Mouse (Mus musculus): ENCODE measurements around the gene Wscd1. TPM values are rescaled to one million over a fixed set of nuclear protein-coding genes. Genes with fewer than 3 reads are reported as not detected.

Wscd1 gene
- polyA plus RNA-seq, 1 experiment from 2014 or later: 50.5 TPM

DNA sequence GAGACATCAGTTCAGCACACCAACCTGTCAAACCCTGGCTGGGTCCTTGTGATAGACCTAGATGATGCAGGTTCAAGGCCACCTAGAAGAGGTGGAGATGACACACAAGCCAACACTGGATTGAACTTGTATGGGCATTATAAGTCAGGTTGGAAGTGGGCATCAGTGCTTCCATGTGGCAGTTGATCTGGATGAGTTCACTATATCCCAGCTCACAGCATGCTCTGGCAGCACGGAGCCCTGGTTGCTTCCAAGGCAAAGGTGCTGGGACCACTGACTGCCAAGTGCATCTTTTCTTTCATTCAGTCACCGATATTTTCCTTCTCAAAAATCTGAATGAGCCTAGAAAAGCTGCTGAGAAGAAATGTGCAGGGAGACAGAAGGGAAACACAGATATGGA is 58.8 kb downstream of the Wscd1 start:
- DNase-seq (ENCODE audit: low spot score): no peak
- ATAC-seq (ENCODE audit: insufficient read depth, low FRiP score, low TSS enrichment): no peak
- Histone ChIP-seq H3K9me3 (ENCODE audit: control insufficient read depth, low read length) (no peaks in the 10 kb centered on the region), H3K4me1 (ENCODE audit: control insufficient read depth, insufficient read depth, low read length) (no peaks in the 10 kb centered on the region), H3K36me3 (ENCODE audit: control insufficient read depth, insufficient read depth, low read length) (no peaks in the 10 kb centered on the region), H3K4me3 (ENCODE audit: low read depth, low read length) (no peak overlapping the region), H3K9ac (ENCODE audit: low read length) (no peak overlapping the region), H3K4me2 (ENCODE audit: low read depth) (no peak overlapping the region), H3K27me3 (ENCODE audit: control insufficient read depth, insufficient read depth, low read length) (no peaks in the 10 kb centered on the region), H3K27ac (ENCODE audit: low read depth, low read length) (no peak overlapping the region)
- WGBS: 97% methylated on average over 2 of the region's 2 CpGs

DNA sequence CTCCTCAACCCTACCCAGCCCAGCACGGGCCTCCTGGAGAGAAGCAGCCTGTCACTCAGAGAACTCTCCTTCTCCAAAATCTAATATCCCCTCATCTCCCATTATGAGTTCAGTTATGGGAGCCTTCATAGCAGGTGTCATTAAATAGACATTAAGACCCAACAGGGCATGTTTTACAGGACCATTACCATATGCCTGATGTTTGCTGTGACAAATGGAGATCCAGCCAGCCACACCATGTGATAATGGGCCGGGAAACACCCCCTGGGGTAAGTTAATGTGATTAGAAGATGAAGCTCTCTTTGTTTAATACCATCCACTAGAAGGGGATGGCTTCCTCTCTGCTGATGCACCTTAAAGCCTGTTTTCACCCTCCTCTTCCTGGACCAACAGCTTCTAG is 62.1 kb downstream of the Wscd1 start:
- 64% methylated on average over 2 of the region's 2 CpGs for WGBS
- no peak overlapping the region for H3K9ac ChIP-seq (ENCODE audit: low read length)
- H3K9me3 ChIP-seq (ENCODE audit: control insufficient read depth, low read length): no peaks in the 10 kb centered on the region
- 0 out of 2 replicates have a peak, but pooled peaks cover 7% of the 10 kb centered on the region for H3K4me1 ChIP-seq (ENCODE audit: control insufficient read depth, insufficient read depth, low read length)
- no peak overlapping the region for H3K4me2 ChIP-seq (ENCODE audit: low read depth)
- H3K36me3 ChIP-seq (ENCODE audit: control insufficient read depth, insufficient read depth, low read length): no peaks in the 10 kb centered on the region
- ATAC-seq (ENCODE audit: insufficient read depth, low FRiP score, low TSS enrichment) (no peak), DNase-seq (ENCODE audit: low spot score) (no peak)
- no peak overlapping the region for H3K27ac ChIP-seq (ENCODE audit: low read depth, low read length)
- no peak overlapping the region for H3K4me3 ChIP-seq (ENCODE audit: low read depth, low read length)
- H3K27me3 ChIP-seq (ENCODE audit: control insufficient read depth, insufficient read depth, low read length): no peaks in the 10 kb centered on the region

DNA sequence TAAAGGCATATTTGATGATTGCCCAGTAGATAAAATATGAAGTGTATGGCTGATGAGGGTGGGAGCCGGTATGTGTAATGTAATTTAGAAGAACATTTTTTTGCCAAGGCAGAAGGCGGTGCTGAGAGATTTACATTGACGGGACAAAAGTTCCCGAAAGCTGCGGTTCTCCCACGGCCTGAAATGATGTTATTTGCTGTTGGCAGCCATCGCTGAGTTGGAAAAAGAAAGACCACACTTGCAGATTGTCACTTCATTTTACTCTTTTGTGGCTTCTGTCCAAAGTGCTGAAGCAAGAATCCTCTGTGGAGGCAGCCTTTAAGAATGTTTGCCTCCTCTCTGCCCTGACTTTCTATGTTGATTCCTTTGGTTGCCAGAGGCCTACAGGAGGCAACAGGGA is 63.2 kb downstream of the Wscd1 start:
- no peak overlapping the region for H3K4me3 ChIP-seq (ENCODE audit: low read depth, low read length)
- 0 out of 2 replicates have a peak, but pooled peaks cover 7% of the 10 kb centered on the region for H3K4me1 ChIP-seq (ENCODE audit: control insufficient read depth, insufficient read depth, low read length)
- whole genome bisulfite sequencing: 93% methylated on average over 7 of the region's 7 CpGs
- no peak overlapping the region for H3K27ac ChIP-seq (ENCODE audit: low read depth, low read length)
- no peak overlapping the region for H3K9ac ChIP-seq (ENCODE audit: low read length)
- H3K27me3 ChIP-seq (ENCODE audit: control insufficient read depth, insufficient read depth, low read length): no peaks in the 10 kb centered on the region
- H3K9me3 ChIP-seq (ENCODE audit: control insufficient read depth, low read length): no peaks in the 10 kb centered on the region
- H3K36me3 ChIP-seq (ENCODE audit: control insufficient read depth, insufficient read depth, low read length): no peaks in the 10 kb centered on the region
- DNase-seq (ENCODE audit: low spot score): no peak
- no peak overlapping the region for H3K4me2 ChIP-seq (ENCODE audit: low read depth)
- ATAC-seq (ENCODE audit: insufficient read depth, low FRiP score, low TSS enrichment): no peak

DNA sequence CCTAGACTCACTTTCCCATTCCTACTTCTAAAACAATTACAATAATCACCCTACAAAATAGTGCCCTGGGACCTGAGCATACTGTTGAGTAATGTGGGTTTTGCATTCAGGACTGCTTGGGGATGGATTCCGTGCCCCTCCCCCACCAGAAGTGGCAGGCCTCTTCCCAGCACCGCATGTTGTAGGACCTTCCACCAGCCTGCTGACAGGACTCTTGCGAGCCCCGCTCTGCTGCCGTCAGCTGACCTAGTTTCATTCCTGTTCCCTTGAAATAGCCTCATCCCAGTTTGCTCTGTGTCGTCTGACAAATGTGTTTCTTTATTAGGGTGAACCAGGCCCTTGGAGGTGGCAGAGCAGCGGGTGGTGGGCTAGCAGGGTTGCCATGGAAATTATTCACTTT is 64.8 kb downstream of the Wscd1 start:
- no peak for ATAC-seq (ENCODE audit: insufficient read depth, low FRiP score, low TSS enrichment)
- no peak overlapping the region for H3K27ac ChIP-seq (ENCODE audit: low read depth, low read length)
- H3K9me3 ChIP-seq (ENCODE audit: control insufficient read depth, low read length): no peaks in the 10 kb centered on the region
- 30% methylated on average over 7 of the region's 7 CpGs for WGBS
- H3K9ac ChIP-seq (ENCODE audit: low read length): no peak overlapping the region
- H3K36me3 ChIP-seq (ENCODE audit: control insufficient read depth, insufficient read depth, low read length): no peaks in the 10 kb centered on the region
- H3K4me1 ChIP-seq (ENCODE audit: control insufficient read depth, insufficient read depth, low read length): 0 out of 2 replicates have a peak, but pooled peaks cover 7% of the 10 kb centered on the region
- peak; percentile 48 for DNase-seq (ENCODE audit: low spot score)
- no peak overlapping the region for H3K4me2 ChIP-seq (ENCODE audit: low read depth)
- no peaks in the 10 kb centered on the region for H3K27me3 ChIP-seq (ENCODE audit: control insufficient read depth, insufficient read depth, low read length)
- H3K4me3 ChIP-seq (ENCODE audit: low read depth, low read length): no peak overlapping the region

DNA sequence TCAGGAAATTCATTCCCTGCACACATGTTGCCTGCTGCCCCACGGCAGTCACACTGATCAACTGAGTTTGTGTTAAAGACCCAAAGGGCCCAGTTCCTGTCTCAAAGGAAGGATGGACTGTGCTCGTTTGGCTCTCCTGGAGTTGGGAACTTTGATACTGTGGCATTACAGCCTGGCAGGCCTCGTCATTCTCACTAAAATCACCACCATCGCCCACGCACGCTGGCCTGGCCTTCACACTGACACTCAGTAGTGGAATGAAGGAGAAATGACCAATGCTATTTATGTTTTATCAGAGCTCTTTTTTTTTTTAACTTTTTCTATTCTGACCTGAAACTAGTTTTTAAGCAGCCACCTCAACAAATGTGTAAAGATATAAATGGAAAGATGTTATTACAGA is 65.6 kb downstream of the Wscd1 start:
- no peak overlapping the region for H3K9ac ChIP-seq (ENCODE audit: low read length)
- H3K4me1 ChIP-seq (ENCODE audit: control insufficient read depth, insufficient read depth, low read length): 0 out of 2 replicates have a peak, but pooled peaks cover 7% of the 10 kb centered on the region
- no peak for ATAC-seq (ENCODE audit: insufficient read depth, low FRiP score, low TSS enrichment)
- no peak overlapping the region for H3K4me3 ChIP-seq (ENCODE audit: low read depth, low read length)
- H3K36me3 ChIP-seq (ENCODE audit: control insufficient read depth, insufficient read depth, low read length): no peaks in the 10 kb centered on the region
- H3K4me2 ChIP-seq (ENCODE audit: low read depth): no peak overlapping the region
- no peak for DNase-seq (ENCODE audit: low spot score)
- H3K27ac ChIP-seq (ENCODE audit: low read depth, low read length): no peak overlapping the region
- no peaks in the 10 kb centered on the region for H3K9me3 ChIP-seq (ENCODE audit: control insufficient read depth, low read length)
- 87% methylated on average over 6 of the region's 6 CpGs for WGBS
- H3K27me3 ChIP-seq (ENCODE audit: control insufficient read depth, insufficient read depth, low read length): no peaks in the 10 kb centered on the region

DNA sequence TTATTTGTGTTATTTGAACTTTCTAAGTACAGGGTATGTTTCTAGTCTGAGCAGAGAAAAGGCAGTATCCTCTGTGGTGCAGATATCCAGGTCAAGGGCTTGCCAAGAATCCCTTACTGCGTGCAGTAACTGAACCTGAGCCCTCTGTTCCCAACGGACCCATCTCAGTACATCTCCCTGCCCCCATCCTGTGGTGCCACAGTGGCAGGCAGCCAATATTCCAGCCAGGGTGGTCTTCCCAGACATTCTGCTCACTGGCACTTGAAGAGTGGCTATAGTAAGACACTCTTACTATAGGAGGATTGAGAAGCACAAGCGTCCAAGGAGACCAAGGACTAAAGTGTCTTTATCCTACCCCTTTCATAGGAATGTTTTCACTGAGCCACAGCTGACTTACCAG is 67.2 kb downstream of the Wscd1 start:
- no peak overlapping the region for H3K4me3 ChIP-seq (ENCODE audit: low read depth, low read length)
- ATAC-seq (ENCODE audit: insufficient read depth, low FRiP score, low TSS enrichment) (no peak), DNase-seq (ENCODE audit: low spot score) (no peak)
- 0 out of 2 replicates have a peak, but pooled peaks cover 7% of the 10 kb centered on the region for H3K4me1 ChIP-seq (ENCODE audit: control insufficient read depth, insufficient read depth, low read length)
- H3K36me3 ChIP-seq (ENCODE audit: control insufficient read depth, insufficient read depth, low read length): no peaks in the 10 kb centered on the region
- no peak overlapping the region for H3K9ac ChIP-seq (ENCODE audit: low read length)
- no peak overlapping the region for H3K4me2 ChIP-seq (ENCODE audit: low read depth)
- no peaks in the 10 kb centered on the region for H3K9me3 ChIP-seq (ENCODE audit: control insufficient read depth, low read length)
- WGBS: 81% methylated on average over 3 of the region's 3 CpGs
- no peak overlapping the region for H3K27ac ChIP-seq (ENCODE audit: low read depth, low read length)
- no peaks in the 10 kb centered on the region for H3K27me3 ChIP-seq (ENCODE audit: control insufficient read depth, insufficient read depth, low read length)

DNA sequence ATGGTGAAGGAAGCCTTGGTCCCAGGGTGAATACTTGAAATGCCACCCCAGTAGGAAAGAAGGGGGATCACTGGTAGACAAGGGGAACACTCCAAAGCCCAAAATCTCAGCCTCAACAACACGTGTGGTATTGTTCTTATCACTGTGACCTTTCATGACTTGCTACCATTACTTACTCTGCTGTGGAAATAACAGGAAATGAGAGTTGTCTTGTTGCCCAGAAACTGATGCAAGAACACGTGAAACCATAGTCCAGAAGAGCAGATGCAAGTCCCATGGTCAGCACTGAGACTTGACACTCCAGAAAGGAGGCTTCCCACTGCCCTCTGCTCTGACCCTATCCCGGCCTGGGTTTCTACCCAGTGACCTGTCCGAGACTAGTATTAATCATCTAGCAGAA is 67.6 kb downstream of the Wscd1 start:
- DNase-seq (ENCODE audit: low spot score): no peak
- Histone ChIP-seq H3K9ac (ENCODE audit: low read length) (no peak overlapping the region), H3K4me1 (ENCODE audit: control insufficient read depth, insufficient read depth, low read length) (0 out of 2 replicates have a peak, but pooled peaks cover 7% of the 10 kb centered on the region), H3K27me3 (ENCODE audit: control insufficient read depth, insufficient read depth, low read length) (no peaks in the 10 kb centered on the region), H3K9me3 (ENCODE audit: control insufficient read depth, low read length) (no peaks in the 10 kb centered on the region), H3K4me2 (ENCODE audit: low read depth) (no peak overlapping the region), H3K36me3 (ENCODE audit: control insufficient read depth, insufficient read depth, low read length) (no peaks in the 10 kb centered on the region), H3K27ac (ENCODE audit: low read depth, low read length) (no peak overlapping the region), H3K4me3 (ENCODE audit: low read depth, low read length) (no peak overlapping the region)
- WGBS: 82% methylated on average over 4 of the region's 4 CpGs
- no peak for ATAC-seq (ENCODE audit: insufficient read depth, low FRiP score, low TSS enrichment)

DNA sequence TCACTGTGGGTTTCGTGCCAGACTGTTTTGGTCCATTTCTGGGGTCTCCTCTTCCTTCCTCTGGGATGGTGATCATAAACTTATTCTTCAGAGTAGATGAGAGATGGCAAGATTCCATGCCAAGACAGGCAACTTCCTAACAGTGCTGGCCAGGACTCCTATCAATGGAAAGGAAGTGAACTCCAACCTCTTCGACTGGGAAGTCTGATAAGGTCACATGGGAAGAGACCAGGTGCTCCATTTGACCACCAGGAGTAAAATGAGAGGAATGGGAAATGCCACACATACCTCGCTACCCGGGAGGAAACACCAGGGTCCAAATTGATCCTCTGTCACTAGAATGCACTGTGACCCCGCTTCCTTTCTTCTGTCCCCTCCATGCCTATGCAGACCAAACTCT is 68.4 kb downstream of the Wscd1 start:
- ATAC-seq (ENCODE audit: insufficient read depth, low FRiP score, low TSS enrichment) (no peak), DNase-seq (ENCODE audit: low spot score) (no peak)
- 0 out of 2 replicates have a peak, but pooled peaks cover 7% of the 10 kb centered on the region for H3K4me1 ChIP-seq (ENCODE audit: control insufficient read depth, insufficient read depth, low read length)
- 76% methylated on average over 5 of the region's 5 CpGs for WGBS
- no peaks in the 10 kb centered on the region for H3K27me3 ChIP-seq (ENCODE audit: control insufficient read depth, insufficient read depth, low read length)
- H3K4me2 ChIP-seq (ENCODE audit: low read depth): no peak overlapping the region
- no peak overlapping the region for H3K9ac ChIP-seq (ENCODE audit: low read length)
- no peak overlapping the region for H3K4me3 ChIP-seq (ENCODE audit: low read depth, low read length)
- no peaks in the 10 kb centered on the region for H3K36me3 ChIP-seq (ENCODE audit: control insufficient read depth, insufficient read depth, low read length)
- no peaks in the 10 kb centered on the region for H3K9me3 ChIP-seq (ENCODE audit: control insufficient read depth, low read length)
- H3K27ac ChIP-seq (ENCODE audit: low read depth, low read length): no peak overlapping the region

DNA sequence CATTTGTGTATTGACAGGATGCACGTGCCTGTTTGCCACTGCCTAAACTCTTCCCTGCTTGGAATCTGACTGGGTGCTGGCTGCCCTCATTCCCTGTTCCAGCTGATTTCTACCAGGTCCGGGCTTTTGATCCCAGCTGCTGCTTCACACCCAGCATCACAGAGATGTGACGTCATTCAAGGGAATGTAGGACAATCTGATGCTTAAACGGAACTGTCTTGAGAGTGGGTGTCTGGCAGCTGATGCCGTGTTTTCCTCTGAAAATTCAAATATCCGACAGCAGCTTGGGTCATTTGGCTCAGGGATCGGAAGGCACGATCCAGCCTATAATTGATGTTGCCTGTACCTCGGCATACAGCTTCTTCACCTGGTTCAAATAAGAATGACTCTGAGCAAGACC is 70.2 kb downstream of the Wscd1 start:
- 85% methylated on average over 9 of the region's 9 CpGs for WGBS
- DNase-seq (ENCODE audit: low spot score) (no peak), ATAC-seq (ENCODE audit: insufficient read depth, low FRiP score, low TSS enrichment) (no peak)
- H3K36me3 ChIP-seq (ENCODE audit: control insufficient read depth, insufficient read depth, low read length): no peaks in the 10 kb centered on the region
- no peaks in the 10 kb centered on the region for H3K9me3 ChIP-seq (ENCODE audit: control insufficient read depth, low read length)
- no peak overlapping the region for H3K4me2 ChIP-seq (ENCODE audit: low read depth)
- no peaks in the 10 kb centered on the region for H3K27me3 ChIP-seq (ENCODE audit: control insufficient read depth, insufficient read depth, low read length)
- no peak overlapping the region for H3K9ac ChIP-seq (ENCODE audit: low read length)
- H3K4me3 ChIP-seq (ENCODE audit: low read depth, low read length): no peak overlapping the region
- H3K27ac ChIP-seq (ENCODE audit: low read depth, low read length): no peak overlapping the region
- H3K4me1 ChIP-seq (ENCODE audit: control insufficient read depth, insufficient read depth, low read length): no peaks in the 10 kb centered on the region

All from neural tube, embryonic 11.5 days (tissue).